Mouse (Mus musculus) layer of hippocampus, postnatal 25 days (tissue): ENCODE data around the gene Traf7. TPM values are rescaled to one million over a fixed set of nuclear protein-coding genes. Genes with fewer than 3 reads are reported as not detected.
A peak's percentile ranks its signal among the peaks of the same experiment; 100 is the strongest.

Source experiments
- DNase-seq, 2 experiments: peaks; one replicate each; pipeline ENCODE4 v3.0.0; 2022; ENCODE audit warnings: mixed read lengths in 2 of 2, low spot score in 1 of 2; ENCODE audit errors: extremely low spot score in 1 of 2
- total RNA-seq, 2 experiments: library from RNA; stranded (reverse); gene quantifications; 2 replicates each; pipeline ENCODE4 v1.2.3; 2021

The Traf7 gene
- 10 to 100 TPM; 69.9 to 88.9 TPM for total RNA-seq

GRCm38 (mm10) chr17:24527723-24528559, at the start of gene Traf7:
Gene Traf7 (minus strand): TSS chr17:24527938.
- DNase-seq = peak; percentile 75 to 77

GRCm38 (mm10) chr17:24573811-24574210, 46.1 kb upstream of the Traf7 start:
- no peak for DNase-seq

GRCm38 (mm10) chr17:24572651-24573245, 45.0 kb upstream of the Traf7 start:
- DNase-seq = no peak

GRCm38 (mm10) chr17:24569837-24570236, 42.1 kb upstream of the Traf7 start:
- DNase-seq = no peak

DNA sequence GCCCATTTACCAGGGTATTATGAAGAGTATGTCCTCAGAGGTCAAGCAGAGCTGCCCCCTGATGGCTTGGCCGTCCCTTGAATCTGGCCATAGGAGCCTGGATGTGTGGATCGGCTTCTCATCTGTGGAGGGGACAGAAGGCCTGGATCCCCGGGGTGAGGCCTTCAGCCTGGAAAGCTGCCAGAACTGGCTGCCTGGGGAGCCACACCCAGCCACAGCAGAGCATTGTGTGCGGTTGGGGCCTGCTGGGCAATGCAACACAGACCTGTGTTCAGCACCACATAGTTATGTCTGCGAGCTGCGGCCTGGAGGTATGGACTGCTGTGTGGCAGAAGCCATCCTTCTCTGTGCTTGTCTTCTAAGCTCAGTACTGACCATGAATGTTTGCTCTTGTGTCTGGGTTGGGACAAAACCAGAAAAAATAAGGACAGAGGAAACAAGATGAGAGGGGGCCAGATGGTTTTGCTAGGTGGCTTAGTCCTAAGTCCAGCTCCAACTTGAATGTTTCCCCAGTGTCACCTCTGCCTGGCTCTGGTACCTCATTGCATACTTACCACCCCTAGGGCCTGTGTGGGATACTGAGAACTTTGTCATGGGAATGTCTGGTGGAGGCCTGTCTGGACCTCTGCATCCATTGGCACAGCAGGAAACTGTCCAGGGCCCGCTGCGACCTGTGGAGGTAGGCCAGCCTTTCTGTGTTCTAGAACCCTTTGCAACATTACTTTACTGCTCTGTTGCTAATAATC, 39.5 kb upstream of the Traf7 start:
- DNase-seq = no peak

DNA sequence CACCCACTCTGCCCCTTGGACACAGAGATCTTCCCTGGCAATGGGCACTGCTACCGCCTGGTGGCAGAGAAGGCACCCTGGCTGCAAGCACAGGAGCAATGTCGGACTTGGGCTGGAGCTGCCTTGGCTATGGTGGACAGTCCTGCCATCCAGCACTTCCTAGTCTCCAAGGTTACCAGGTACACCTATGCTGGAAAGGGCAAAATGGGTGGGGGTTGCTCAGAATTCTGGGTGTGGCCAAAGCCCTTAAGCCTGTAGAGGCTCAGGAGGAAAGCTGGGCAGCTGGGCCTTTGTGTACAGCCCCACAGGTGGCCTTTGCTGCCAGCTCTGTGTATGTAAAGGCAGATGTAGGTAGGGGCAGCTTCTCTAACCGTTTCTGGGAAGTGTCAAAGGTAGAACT, 38.1 kb upstream of the Traf7 start:
- no peak for DNase-seq

- DNase-seq = no peak
These were observed 37.4 kb upstream of the Traf7 start for GRCm38 (mm10) chr17:24565092-24565491.

DNA sequence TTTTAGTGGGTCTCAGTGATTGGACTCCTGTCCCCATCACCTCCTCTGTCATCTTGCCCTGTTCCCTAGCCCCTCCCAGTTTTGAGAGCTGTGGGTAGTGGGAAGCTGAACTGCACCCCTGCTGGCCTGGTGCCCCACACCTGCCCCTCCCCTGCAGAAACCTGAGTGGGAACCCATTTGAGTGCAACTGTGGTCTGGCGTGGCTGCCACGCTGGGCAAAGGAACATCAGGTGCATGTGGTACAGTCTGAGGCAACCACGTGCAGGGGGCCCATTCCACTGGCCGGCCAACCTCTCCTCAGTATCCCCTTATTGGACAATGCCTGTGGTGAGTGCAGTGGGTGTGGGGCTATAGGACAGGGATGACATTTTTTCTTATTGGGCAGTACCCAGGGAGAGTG, 36.7 kb upstream of the Traf7 start:
- DNase-seq = no peak

GRCm38 (mm10) chr17:24563638-24564037, 35.9 kb upstream of the Traf7 start:
- no peak for DNase-seq

GRCm38 (mm10) chr17:24561592-24561991, 33.9 kb upstream of the Traf7 start:
- DNase-seq = no peak

DNA sequence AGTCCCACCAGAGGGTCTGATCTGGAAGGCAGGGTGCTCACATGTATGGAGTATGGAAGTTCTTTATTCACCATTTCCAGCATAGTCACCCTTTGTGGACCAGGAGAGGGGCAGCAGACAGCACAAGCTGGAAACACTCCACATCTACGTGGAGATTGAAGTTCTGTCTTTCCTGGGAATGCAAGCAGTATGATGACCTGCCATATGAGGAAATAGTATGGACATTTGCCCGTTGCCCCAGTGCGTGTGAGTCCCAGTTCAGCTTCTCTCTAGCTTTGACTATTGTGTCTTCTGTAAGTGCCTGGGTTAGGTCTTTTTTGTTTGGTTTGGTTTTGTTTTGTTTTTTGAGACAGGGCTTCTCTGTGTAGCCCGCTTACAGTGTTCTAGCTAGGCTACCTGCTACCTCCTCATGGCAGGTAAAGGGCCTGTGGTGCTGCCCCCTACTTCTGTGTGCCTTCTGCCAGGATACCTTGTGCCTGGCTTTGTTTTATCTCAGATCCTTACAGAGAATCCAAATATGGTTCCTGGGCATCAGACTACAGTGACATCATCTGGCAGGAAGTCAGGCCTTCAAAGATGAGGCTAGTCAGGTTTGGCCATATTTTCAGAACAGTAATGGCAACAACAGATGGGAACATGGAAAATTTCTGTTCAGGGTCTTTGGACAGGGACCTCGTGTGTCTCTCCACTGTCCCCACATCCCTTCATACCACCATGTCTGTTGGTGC, 32.7 kb upstream of the Traf7 start:
- no peak for DNase-seq

DNA sequence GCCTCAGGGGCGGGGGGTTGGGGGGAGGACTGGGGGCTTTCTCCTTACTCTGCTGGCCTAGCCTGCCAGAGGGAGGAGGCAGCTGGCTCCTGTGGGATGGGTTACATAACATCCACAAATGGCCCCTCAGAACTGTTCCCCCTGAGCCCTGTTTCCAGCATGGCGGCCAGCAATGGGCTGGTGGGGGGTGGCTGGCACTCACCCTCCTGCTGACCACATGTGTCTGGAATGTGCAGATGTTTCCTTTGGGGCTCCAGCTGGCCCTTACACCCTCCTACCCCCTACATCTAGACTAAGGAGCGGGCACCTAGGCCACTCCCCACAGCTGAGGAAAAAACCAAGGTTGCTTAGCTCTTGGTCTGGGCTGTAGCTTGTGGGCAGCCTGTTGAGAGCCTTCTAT, 31.4 kb upstream of the Traf7 start:
- DNase-seq = no peak

- DNase-seq = no peak
These were observed 30.9 kb upstream of the Traf7 start for GRCm38 (mm10) chr17:24558600-24559099.

- DNase-seq = no peak
These were observed 29.4 kb upstream of the Traf7 start for GRCm38 (mm10) chr17:24557091-24557490.

DNA sequence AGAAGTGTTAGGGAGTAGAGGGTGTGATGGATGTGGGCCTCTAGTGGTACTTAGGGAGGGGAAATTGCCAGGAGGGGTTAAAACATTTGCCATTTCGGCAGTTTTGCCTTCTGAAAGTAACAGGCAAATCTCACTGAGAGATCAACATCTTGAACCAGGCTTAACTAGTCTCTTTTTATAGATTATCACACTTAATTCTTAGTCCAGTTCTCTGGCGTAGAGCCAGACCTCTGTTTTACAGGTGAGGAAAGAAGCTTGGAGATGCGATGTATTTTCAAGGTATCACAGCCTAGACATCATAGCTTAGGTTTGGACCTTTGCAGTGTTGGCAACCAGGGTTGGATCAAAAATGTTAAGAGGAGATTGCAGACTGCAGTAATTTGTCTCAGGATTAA, 23.3 kb upstream of the Traf7 start:
- DNase-seq = no peak

GRCm38 (mm10) chr17:24550416-24551049, 22.8 kb upstream of the Traf7 start:
- DNase-seq = peak; percentile 61 to 62

DNA sequence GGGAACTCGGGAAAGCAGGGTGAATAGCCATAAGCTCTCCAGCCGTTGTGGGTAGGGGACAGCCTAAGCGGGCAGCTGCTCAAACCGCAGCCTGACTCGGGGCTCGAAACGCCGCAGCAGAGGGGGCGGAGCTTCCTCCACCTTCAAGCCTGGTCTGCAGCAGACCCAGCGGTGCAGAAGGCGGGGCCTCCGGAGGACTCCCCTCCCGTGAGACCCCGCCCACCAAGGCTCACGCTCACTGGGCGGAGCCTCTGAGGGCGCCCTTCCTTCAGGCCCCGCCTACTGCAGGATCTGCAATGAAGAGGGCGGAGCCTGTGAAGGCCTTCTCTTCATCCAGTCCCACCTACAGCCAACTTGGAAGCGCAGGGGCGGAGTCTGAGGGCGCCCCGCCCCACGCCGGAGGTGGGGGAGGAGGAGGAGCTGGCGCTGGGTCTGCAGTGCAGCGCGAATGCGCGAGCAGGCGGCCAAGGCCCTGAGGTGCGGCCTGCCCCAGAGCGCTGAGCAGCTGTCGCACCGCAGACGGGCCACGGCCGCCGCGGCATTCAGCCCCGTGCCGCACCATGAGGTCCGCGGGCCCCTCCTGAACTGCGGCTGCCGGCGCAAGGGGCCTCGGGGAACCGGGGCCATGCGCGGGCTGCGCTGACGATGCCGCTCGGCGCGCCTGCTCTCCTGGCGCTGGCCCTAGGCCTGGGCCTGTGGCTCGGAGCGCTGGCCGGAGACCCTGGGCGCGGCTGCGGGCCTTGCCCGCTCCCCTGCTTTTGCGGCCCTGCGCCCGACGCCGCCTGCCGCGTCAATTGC, 22.1 kb upstream of the Traf7 start, which contains the start of gene Pkd1:
TSS of gene Pkd1 (plus strand) at position 217 of the 798 bp plus-strand sequence.
- peak; percentile 90 to 95 for DNase-seq

DNA sequence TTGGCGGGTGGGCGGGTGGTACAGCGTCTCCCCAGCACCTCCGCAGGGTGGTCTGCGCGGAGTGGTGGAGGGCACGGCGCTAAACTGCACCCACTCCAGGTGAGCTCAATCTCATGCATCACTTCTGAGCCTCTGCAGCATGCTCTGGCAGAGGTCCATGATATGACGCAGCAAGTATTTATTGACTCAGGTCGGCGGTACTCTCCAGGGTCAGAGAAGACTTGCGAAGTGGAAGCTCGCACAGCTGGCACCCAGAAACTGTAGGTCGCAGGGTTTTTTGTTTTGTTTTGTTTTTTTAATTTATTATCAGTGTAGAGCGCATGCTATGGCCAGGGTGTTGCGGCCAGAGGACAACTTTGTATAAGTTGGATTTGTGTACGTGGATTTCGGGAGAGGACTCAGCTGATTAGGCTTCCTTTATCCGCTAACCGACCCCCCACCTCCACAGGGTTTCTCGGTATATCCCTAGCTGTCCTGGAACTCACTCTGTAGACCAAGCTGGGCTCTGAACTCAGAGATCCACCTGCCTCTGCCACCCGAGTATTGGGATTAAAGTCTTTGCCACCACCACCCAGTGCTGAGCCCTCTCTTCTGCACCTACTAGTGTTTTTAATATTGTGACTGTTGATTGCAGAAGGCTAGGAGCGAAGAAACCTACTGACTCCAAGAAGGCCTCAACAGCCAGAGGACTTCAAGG, 21.3 kb upstream of the Traf7 start:
- DNase-seq = no peak

DNA sequence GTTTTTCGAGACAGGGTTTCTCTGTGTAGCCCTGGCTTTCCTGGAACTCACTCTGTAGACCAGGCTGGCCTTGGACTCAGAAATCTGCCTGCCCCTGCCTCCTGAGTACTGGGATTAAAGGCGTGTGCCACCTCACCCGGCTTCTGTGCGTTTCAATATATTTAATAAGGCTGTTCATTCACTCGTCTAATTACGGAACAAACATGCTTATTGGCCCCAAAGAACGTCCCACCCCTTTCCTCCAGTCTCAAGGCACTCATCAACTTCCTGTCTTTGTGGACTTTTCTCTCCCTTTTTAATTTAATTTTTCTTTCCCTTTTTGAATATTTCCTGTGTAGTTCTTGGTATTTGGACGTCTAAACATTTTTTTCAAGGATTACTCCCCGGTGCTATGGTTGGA, 20.7 kb upstream of the Traf7 start:
- DNase-seq = no peak
